ENCODE assay signal across 8 mouse cellular contexts in genomic region chr1:51332986-51333385, GRCm38 (mm10). TPM values are rescaled to one million over a fixed set of nuclear protein-coding genes. Genes with fewer than 3 reads are reported as not detected.
DNase-seq lines count a peak whose midpoint lies in the region; ATAC-seq lines count a peak whose summit lies in the region.

No protein-coding gene starts in this region.

- H3K27ac ChIP-seq in heart, embryonic 15.5 days = 0 out of 2 replicates have a peak overlapping the region, but pooled peaks have one; percentile 32
- H3K27ac ChIP-seq in limb, embryonic 10.5 days = peak overlapping the region; percentile 76; the same call in 1 of the 2 replicates
- peak overlapping the region; percentile 82 for H3K27ac ChIP-seq in neural tube, embryonic 15.5 days (replicated peaks)

- DNase-seq in cerebellum, postnatal 25 days = peak; percentile 31 to 32
- DNase-seq in cerebellum, postnatal 14 days = no peak
- DNase-seq in 3T3-L1 (ENCODE audit: low read depth, low spot score) = peak; percentile 17
- peak; percentile 32 for DNase-seq in limb, embryonic 10.5 days (ENCODE audit: low spot score)
- no peak for DNase-seq in urinary bladder, postnatal 36 days (ENCODE audit: low spot score in 2 of 2)
- DNase-seq in left cerebral cortex, adult 11 months (ENCODE audit: low spot score) = no peak

- peak overlapping the region; percentile 64 for H3K4me2 ChIP-seq in heart, embryonic 15.5 days
- H3K4me2 ChIP-seq in neural tube, embryonic 15.5 days = peak overlapping the region; percentile 60

- H3K36me3 ChIP-seq in heart, embryonic 15.5 days = no peaks in the 10 kb centered on the region
- H3K36me3 ChIP-seq in limb, embryonic 10.5 days = no peaks in the 10 kb centered on the region
- H3K36me3 ChIP-seq in neural tube, embryonic 15.5 days = no peaks in the 10 kb centered on the region

- H3K4me1 ChIP-seq in heart, embryonic 15.5 days (replicated peaks) = peaks cover 10% of the 10 kb centered on the region; the same call in 1 of the 2 replicates
- H3K4me1 ChIP-seq in limb, embryonic 10.5 days = peaks cover 15% of the 10 kb centered on the region
- peaks cover 21% of the 10 kb centered on the region for H3K4me1 ChIP-seq in neural tube, embryonic 15.5 days

- H3K4me3 ChIP-seq in heart, embryonic 15.5 days = peak overlapping the region; percentile 48
- no peak overlapping the region for H3K4me3 ChIP-seq in limb, embryonic 10.5 days
- peak overlapping the region; percentile 33; the same call in 1 of the 2 replicates for H3K4me3 ChIP-seq in neural tube, embryonic 15.5 days (replicated peaks)

- WGBS in heart, embryonic 15.5 days = 23% methylated on average over 6 of the region's 6 CpGs
- 25% methylated on average over 6 of the region's 6 CpGs for WGBS in limb, embryonic 10.5 days
- WGBS in neural tube, embryonic 15.5 days = 24% methylated on average over 6 of the region's 6 CpGs

- H3K27me3 ChIP-seq in heart, embryonic 15.5 days = no peaks in the 10 kb centered on the region
- H3K27me3 ChIP-seq in limb, embryonic 10.5 days (ENCODE audit: low read depth, poor library complexity, severe bottlenecking) = no peaks in the 10 kb centered on the region
- no peaks in the 10 kb centered on the region for H3K27me3 ChIP-seq in neural tube, embryonic 15.5 days (replicated peaks)

- H3K9me3 ChIP-seq in heart, embryonic 15.5 days (replicated peaks) = no peaks in the 10 kb centered on the region
- no peaks in the 10 kb centered on the region for H3K9me3 ChIP-seq in limb, embryonic 10.5 days (replicated peaks)
- no peaks in the 10 kb centered on the region for H3K9me3 ChIP-seq in neural tube, embryonic 15.5 days (replicated peaks)

- ATAC-seq in heart, embryonic 15.5 days (replicated peaks; ENCODE audit: insufficient number of reproducible peaks, insufficient read depth, low FRiP score, low read depth) = no peak
- 0 out of 2 replicates have a peak, but pooled peaks have one; percentile 29 for ATAC-seq in neural tube, embryonic 15.5 days (ENCODE audit: low FRiP score)

- no peak overlapping the region for H3K9ac ChIP-seq in heart, embryonic 15.5 days
- no peak overlapping the region; the same call in 1 of the 2 replicates for H3K9ac ChIP-seq in neural tube, embryonic 15.5 days (replicated peaks)

RNA-seq across cellular contexts. Expression of gene Cavin2, which starts 44.1 kb away (rescaled TPM):
- polyA plus RNA-seq in heart, embryonic 15.5 days (2015; fragmentation: Nextera tagmentation; extraction: Ambion mirVana) = 182 and 194 TPM in 2 replicates
- polyA plus RNA-seq in limb, embryonic 10.5 days (2016; fragmentation: Nextera tagmentation; extraction: Ambion mirVana) = 1.9 and 3.1 TPM in 2 replicates
- 11.1 and 18.1 TPM in 2 replicates for polyA plus RNA-seq in neural tube, embryonic 15.5 days (2015; fragmentation: Nextera tagmentation; extraction: Ambion mirVana)

Comparison
In these comparisons a context has a peak if more than half of its experiments do, and no peak if none do; other contexts are left out.
1. DNase-seq: peak in cerebellum, postnatal 25 days (2 of 2), 3T3-L1 (single experiment) and limb, embryonic 10.5 days (single experiment); none in cerebellum, postnatal 14 days (0 of 2), urinary bladder, postnatal 36 days (0 of 2) and left cerebral cortex, adult 11 months (single experiment).
2. H3K27ac ChIP-seq: peak in every context shown above with its lines; median percentile 82 in neural tube, embryonic 15.5 days; 76 in limb, embryonic 10.5 days; 32 in heart, embryonic 15.5 days.